Mouse (Mus musculus): ENCODE results near the gene Rho.

- no peak for TF ChIP-seq CHD1 (IDR thresholded peaks at IDR 0.05; ENCODE audit: low read depth, low read length)
- TF ChIP-seq CTCF (IDR thresholded peaks at IDR 0.05 in 2 of 3, conservative IDR thresholded peaks at IDR 0.05 in 1 of 3; ENCODE audit: control insufficient read depth in 1 of 3, insufficient read depth in 1 of 3, low read depth in 2 of 3, low read length in 3 of 3, poor library complexity in 1 of 3, severe bottlenecking in 1 of 3), result no peak
- no peak for TF ChIP-seq MAFK (IDR thresholded peaks at IDR 0.05; ENCODE audit: borderline replicate concordance, low read depth, low read length)
- no peak for TF ChIP-seq POLR2AphosphoS2 (IDR thresholded peaks at IDR 0.05; ENCODE audit: low read length)
- no peak for TF ChIP-seq POLR2A (IDR thresholded peaks at IDR 0.05; ENCODE audit: control insufficient read depth in 1 of 2, insufficient read depth in 1 of 2, low read depth in 1 of 2, low read length in 2 of 2, poor library complexity in 1 of 2)
- TF ChIP-seq EP300 (IDR thresholded peaks at IDR 0.05; ENCODE audit: low read depth in 1 of 2, low read length in 2 of 2), result no peak
- no peak for TF ChIP-seq NELFE (IDR thresholded peaks at IDR 0.05; ENCODE audit: low read depth, low read length)
- no peak for TF ChIP-seq TCF12 (IDR thresholded peaks at IDR 0.05; ENCODE audit: low read depth, low read length)
- TF ChIP-seq MAZ (IDR thresholded peaks at IDR 0.05; ENCODE audit: low read depth, low read length), result no peak
Measured at GRCm38 (mm10) chr6:115968086-115968485, 36.5 kb downstream of the Rho start.
